Mouse (Mus musculus) liver, adult 2 months (tissue): ENCODE measurements around the gene Ola1. TPM values are rescaled to one million over a fixed set of nuclear protein-coding genes. Genes with fewer than 3 reads are reported as not detected.

ENCODE experiments used
- DNase-seq: peaks from one replicate; pipeline ENCODE4 v3.0.0-alpha.2; 2011; ENCODE audit warnings: low read depth, low spot score; ENCODE audit errors: extremely low read depth
- H3K27ac ChIP-seq: fragments of 200-500 bp; replicated peaks from 2 replicates; pipeline ENCODE4 v1.5.1; 2012; ENCODE audit warnings: low read depth, mild to moderate bottlenecking, control low read depth, inconsistent platforms, low read length; ENCODE audit not compliant: insufficient read depth
- H3K27me3 ChIP-seq: fragments of 200-500 bp; 2 replicates; pipeline ENCODE4 v1.6.1; 2012; ENCODE audit warnings: mild to moderate bottlenecking, moderate library complexity, low read length, inconsistent platforms; ENCODE audit not compliant: control insufficient read depth, insufficient read depth
- H3K36me3 ChIP-seq: fragments of 200-500 bp; 2 replicates; pipeline ENCODE4 v1.6.1; 2012; ENCODE audit warnings: low read length, inconsistent platforms; ENCODE audit not compliant: control insufficient read depth, insufficient read depth
- H3K4me1 ChIP-seq: fragments of 200-500 bp; 2 replicates; pipeline ENCODE4 v1.6.1; 2011; ENCODE audit warnings: low read length; ENCODE audit not compliant: control insufficient read depth, insufficient read depth
- H3K4me3 ChIP-seq: fragments of 200-500 bp; 2 replicates; pipeline ENCODE4 v1.5.1; 2011; ENCODE audit warnings: low read depth, mild to moderate bottlenecking, control low read depth, low read length, moderate library complexity; ENCODE audit not compliant: insufficient read depth
- H3K79me2 ChIP-seq: fragments of 200-500 bp; 2 replicates; pipeline ENCODE4 v1.6.1; 2012; ENCODE audit warnings: inconsistent platforms, mild to moderate bottlenecking, low read length, moderate library complexity; ENCODE audit not compliant: control insufficient read depth, insufficient read depth
- H3K9ac ChIP-seq: fragments of 200-500 bp; 2 replicates; pipeline ENCODE4 v1.6.1; 2012; ENCODE audit warnings: low read depth, mild to moderate bottlenecking, control low read depth, inconsistent platforms, low read length
- CTCF ChIP-seq: fragments of 200-500 bp; IDR thresholded peaks from 2 replicates; pipeline ENCODE4 v1.5.1; 2011; ENCODE audit warnings: low read depth, low read length, control low read depth
- POLR2A ChIP-seq: fragments of 200-500 bp; IDR thresholded peaks from 2 replicates; pipeline ENCODE4 v1.6.1; 2011; ENCODE audit warnings: low read length, control low read depth; ENCODE audit not compliant: insufficient read depth; ENCODE audit errors: extremely low read depth
- WGBS: fragments of 180-500 bp; shearing (Covaris S2); methylation state at CpG from one replicate; pipeline ENCODE4 v1.1.7; 2018; 5-methylcytosine and 5-hydroxymethylcytosine counted together
- polyA plus RNA-seq: library from polyadenylated mRNA; depleted of rRNA; stranded (reverse); fragments of >200 nt; gene quantifications from 2 replicates; pipeline ENCODE4 v1.2.3, GENCODE M21; 2012
- total RNA-seq: library from RNA; depleted of rRNA; stranded (reverse); fragments of >200 nt; gene quantifications from 2 replicates; pipeline ENCODE4 v1.2.3, GENCODE M21; 2014

Gene Ola1
- total and polyA plus RNA-seq, 2 experiments: 3.9 to 32.2 TPM

DNA sequence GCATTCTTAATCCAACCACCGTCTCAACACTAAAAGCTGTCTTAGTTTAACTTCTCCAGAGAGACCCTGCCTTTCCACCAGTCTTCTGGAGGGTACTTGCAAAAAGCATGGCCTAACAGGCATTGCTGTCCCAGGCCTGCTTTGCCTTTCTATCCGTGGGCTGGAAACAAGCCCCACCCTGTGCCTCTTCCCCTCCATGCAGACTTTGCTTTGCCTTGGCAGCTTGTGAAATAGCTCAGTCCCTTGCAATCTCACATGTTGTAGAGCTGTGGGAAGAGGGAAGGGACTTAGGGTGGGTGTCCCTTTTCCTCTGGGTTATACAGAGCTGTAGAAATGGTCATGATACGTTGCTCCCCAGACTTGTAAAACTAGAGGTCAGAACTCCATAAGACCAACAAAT lies 12.4 kb upstream of the Ola1 start:
- Histone ChIP-seq H3K4me1 (no peaks in the 10 kb centered on the region), H3K27ac (no peak overlapping the region), H3K79me2 (no peaks in the 10 kb centered on the region), H3K36me3 (no peaks in the 10 kb centered on the region), H3K4me3 (no peak overlapping the region), H3K9ac (no peak overlapping the region), H3K27me3 (no peaks in the 10 kb centered on the region)
- 66% methylated on average over 3 of the region's 3 CpGs for WGBS
- DNase-seq: no peak
- TF ChIP-seq CTCF: no peak

DNA sequence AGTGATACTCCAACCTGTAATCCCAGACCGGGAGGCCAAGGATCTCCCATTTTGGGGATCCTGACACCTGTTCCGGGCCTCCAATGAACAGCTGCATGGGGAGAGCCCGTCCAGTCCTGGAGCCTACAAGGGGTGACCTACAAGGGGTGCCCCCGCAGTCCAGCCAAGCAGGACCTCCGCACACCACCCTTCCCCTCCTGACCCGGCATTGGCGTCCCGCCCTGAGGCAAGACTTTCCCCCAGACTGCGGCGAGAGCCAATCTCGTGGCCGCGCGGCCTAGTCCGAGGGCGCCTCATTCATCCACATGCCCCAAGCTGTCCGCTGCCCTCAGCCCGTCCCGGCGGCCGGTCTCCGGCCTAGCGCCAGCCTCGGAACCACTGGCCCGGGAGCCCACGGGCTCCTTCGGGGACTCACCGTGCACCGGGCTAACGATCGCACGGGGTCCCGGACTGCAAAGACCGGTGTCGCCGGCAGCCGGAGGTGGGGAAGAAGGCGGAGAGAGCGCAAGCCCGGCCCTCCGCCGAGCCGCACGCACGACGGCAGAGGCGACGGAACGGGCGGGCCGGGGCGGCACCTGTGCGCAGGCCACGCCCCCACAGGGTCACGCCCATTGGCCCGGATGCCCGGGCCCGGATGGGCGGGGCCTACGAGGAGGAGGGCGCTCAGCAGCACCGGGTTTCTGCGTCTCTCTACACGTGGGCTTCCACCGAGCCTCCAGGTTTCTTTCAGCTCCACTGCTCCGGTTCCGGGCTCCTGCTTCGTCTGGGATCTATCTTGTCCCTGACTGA lies 4.7 kb downstream of the Ola1 start:
- no peak for TF ChIP-seq CTCF
- TF ChIP-seq POLR2A: 0 out of 2 replicates have a peak, but pooled peaks have one; percentile 9
- DNase-seq: peak; percentile 73
- Histone ChIP-seq H3K27me3 (no peaks in the 10 kb centered on the region), H3K79me2 (peaks cover 3% of the 10 kb centered on the region; the same call in 1 of the 2 replicates), H3K4me3 (peak overlapping the region; percentile 94), H3K4me1 (peaks cover 5% of the 10 kb centered on the region; the same call in 1 of the 2 replicates), H3K9ac (peak overlapping the region; percentile 77), H3K36me3 (peaks cover 3% of the 10 kb centered on the region), H3K27ac (peak overlapping the region; percentile 58)
- under 1% methylated on average over 66 of the region's 68 CpGs for WGBS

DNA sequence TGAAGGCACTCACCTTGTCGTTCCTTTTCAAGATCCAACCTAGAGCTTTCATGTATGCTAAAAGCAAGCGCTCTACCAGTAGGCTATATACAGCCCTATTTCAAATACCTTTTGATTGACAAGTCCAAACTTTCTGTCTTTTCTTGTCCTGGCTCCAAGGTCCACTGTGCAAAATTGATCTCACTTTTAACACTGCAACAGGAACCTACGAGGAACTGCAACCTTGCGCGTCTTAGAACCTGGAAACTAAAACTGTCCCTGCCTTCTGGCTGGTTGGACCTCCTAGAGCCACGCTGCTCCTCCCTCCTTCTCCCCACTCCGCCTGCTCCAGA lies 5.2 kb downstream of the Ola1 start:
- Histone ChIP-seq H3K9ac (peak overlapping the region; percentile 77), H3K4me3 (peak overlapping the region; percentile 94), H3K79me2 (peaks cover 3% of the 10 kb centered on the region; the same call in 1 of the 2 replicates), H3K4me1 (peaks cover 5% of the 10 kb centered on the region; the same call in 1 of the 2 replicates), H3K36me3 (peaks cover 4% of the 10 kb centered on the region), H3K27me3 (no peaks in the 10 kb centered on the region), H3K27ac (peak overlapping the region; percentile 58)
- no peak for TF ChIP-seq CTCF
- TF ChIP-seq POLR2A: no peak
- WGBS: 17% methylated on average over 7 of the region's 7 CpGs
- DNase-seq: peak; percentile 84

DNA sequence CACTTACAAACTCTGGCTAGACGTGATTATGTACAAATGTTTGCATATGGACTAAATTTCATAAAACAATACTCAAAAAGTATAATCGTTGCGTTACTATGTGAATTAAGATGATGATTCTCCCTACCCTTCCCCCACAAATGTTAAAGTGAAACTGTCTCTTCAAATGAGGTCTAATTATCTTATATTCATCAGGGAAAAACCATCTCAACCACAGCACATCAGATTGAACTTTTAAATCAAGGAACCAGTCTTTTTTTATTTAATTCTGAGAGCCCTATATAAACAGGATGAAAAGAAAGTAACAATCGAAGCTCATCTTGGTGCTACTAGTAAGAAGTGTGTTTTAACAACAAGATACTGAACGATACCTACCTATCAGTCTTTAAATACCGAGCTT lies 14.4 kb downstream of the Ola1 start:
- Histone ChIP-seq H3K4me3 (no peak overlapping the region), H3K36me3 (peaks cover 7% of the 10 kb centered on the region), H3K27ac (no peak overlapping the region), H3K4me1 (no peaks in the 10 kb centered on the region), H3K9ac (no peak overlapping the region), H3K79me2 (no peaks in the 10 kb centered on the region; the same call in 1 of the 2 replicates), H3K27me3 (no peaks in the 10 kb centered on the region)
- TF ChIP-seq POLR2A (no peak), CTCF (no peak)
- 86% methylated on average over 6 of the region's 6 CpGs for WGBS
- no peak for DNase-seq

DNA sequence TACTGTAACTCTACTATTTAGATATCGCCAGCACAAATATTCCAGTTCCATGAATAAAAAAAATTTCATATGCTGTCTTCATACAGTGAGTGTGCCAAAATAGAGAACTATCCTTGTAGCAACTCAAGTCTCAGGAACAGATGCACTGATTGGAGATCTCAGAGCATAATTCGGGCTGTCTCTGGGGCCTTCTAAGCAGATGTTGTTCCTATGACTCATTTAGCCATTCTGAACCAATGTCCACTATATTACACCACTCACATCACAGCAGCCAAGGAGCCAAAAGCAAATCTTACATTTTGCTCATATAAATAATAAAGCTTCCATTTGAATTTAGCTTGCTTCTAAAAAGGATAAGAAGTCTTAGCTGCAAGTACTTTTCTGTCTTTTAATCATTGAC lies 30.2 kb downstream of the Ola1 start:
- no peak for TF ChIP-seq CTCF
- TF ChIP-seq POLR2A: no peak
- DNase-seq: no peak
- Histone ChIP-seq H3K79me2 (peaks cover 11% of the 10 kb centered on the region; the same call in 1 of the 2 replicates), H3K27ac (no peak overlapping the region), H3K27me3 (no peaks in the 10 kb centered on the region), H3K4me3 (no peak overlapping the region), H3K9ac (no peak overlapping the region), H3K36me3 (no peaks in the 10 kb centered on the region), H3K4me1 (no peaks in the 10 kb centered on the region)
- 99% methylated on average over 2 of the region's 2 CpGs for WGBS

DNA sequence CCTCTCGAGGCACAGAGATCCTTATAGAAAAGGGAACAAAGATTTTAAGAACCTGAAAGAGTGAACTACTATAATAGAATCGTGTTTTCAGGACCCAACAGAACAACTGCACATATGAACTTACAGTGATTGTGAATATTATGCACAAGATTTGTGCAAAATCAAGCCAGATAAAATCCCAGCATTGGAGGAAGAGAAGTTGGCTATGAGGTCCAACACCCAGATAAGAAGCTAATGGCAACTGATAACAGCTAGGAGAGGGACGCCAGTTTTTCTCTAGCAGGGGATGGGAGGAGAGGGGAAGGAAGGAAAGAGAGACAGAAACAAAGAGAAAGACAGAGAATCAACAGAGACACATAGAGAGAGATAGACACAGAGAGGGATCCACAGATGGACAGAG lies 33.5 kb downstream of the Ola1 start:
- Histone ChIP-seq H3K4me3 (no peak overlapping the region), H3K4me1 (no peaks in the 10 kb centered on the region), H3K79me2 (peaks cover 4% of the 10 kb centered on the region; the same call in 1 of the 2 replicates), H3K36me3 (no peaks in the 10 kb centered on the region), H3K9ac (no peak overlapping the region), H3K27me3 (no peaks in the 10 kb centered on the region), H3K27ac (no peak overlapping the region)
- WGBS: 81% methylated on average over 3 of the region's 3 CpGs
- no peak for DNase-seq
- TF ChIP-seq POLR2A (no peak), CTCF (no peak)
